Mouse (Mus musculus) E14TG2a.4 (cell line): ENCODE measurements around the gene Itgad.
A peak's percentile ranks its signal among the peaks of the same experiment; 100 is the strongest.

Experiments
- H3K27me3 ChIP-seq: 2 replicates; pipeline ENCODE4 v1.6.1; 2014; ENCODE audit warnings: low read length, control low read depth; ENCODE audit not compliant: insufficient read depth
- H3K36me3 ChIP-seq: 2 replicates; pipeline ENCODE4 v1.6.1; 2014; ENCODE audit warnings: low read length, control low read depth; ENCODE audit not compliant: insufficient read depth
- H3K4me1 ChIP-seq: replicated peaks from 2 replicates; pipeline ENCODE4 v1.6.1; 2014; ENCODE audit warnings: low read depth, low read length, control low read depth
- H3K4me3 ChIP-seq: replicated peaks from 2 replicates; pipeline ENCODE4 v1.5.1; 2014; ENCODE audit warnings: mild to moderate bottlenecking, low read length
- H3K9me3 ChIP-seq: 2 replicates; pipeline ENCODE4 v1.6.1; 2014; ENCODE audit warnings: low read length, control low read depth
- CTCF ChIP-seq: conservative IDR thresholded peaks from 2 replicates; pipeline ENCODE4 v1.5.1; 2014; ENCODE audit warnings: low read length
- NANOG ChIP-seq: IDR thresholded peaks from 2 replicates; pipeline ENCODE4 v1.6.1; 2014; ENCODE audit warnings: borderline replicate concordance, low read length, mixed read lengths
- POU5F1 ChIP-seq: IDR thresholded peaks from 2 replicates; pipeline ENCODE4 v1.6.1; 2014; ENCODE audit warnings: low read length, borderline replicate concordance

The Itgad gene

GRCm38 (mm10) chr7:128252609-128253008 is 98.4 kb downstream of the Itgad start:
- Histone ChIP-seq H3K4me3 (peak overlapping the region; percentile 74), H3K36me3 (no peaks in the 10 kb centered on the region), H3K4me1 (peaks cover 18% of the 10 kb centered on the region), H3K9me3 (no peaks in the 10 kb centered on the region), H3K27me3 (peaks cover 72% of the 10 kb centered on the region)
- TF ChIP-seq CTCF (no peak), NANOG (no peak)

- H3K36me3 ChIP-seq: no peaks in the 10 kb centered on the region
- TF ChIP-seq POU5F1 (no peak), NANOG (no peak)
- H3K4me3 ChIP-seq: no peak overlapping the region
- H3K4me1 ChIP-seq: peaks cover 18% of the 10 kb centered on the region
- H3K9me3 ChIP-seq: no peaks in the 10 kb centered on the region
- H3K27me3 ChIP-seq: peaks cover 75% of the 10 kb centered on the region
These were observed 100.8 kb downstream of the Itgad start for GRCm38 (mm10) chr7:128254978-128255377.

DNA sequence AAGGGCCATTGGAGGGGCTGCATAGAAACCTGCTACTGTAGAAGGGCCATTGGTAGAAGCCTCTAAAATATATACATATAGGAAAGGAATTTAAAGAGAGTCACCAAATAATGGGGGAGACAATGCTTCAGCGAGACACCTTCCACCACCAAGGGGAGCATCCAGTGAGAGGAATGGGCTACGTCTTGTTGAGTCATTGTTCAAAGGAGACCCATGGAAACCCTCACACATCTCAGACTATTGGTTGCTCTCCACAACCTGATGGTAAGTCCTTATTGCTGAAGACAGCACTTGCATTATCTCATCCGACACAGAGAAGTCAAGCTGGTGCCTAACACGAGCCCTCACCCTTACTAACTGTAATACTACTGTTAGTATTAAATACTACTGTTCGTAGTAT is 101.6 kb downstream of the Itgad start:
- Histone ChIP-seq H3K4me3 (no peak overlapping the region), H3K36me3 (no peaks in the 10 kb centered on the region), H3K27me3 (peaks cover 75% of the 10 kb centered on the region), H3K4me1 (peaks cover 18% of the 10 kb centered on the region), H3K9me3 (no peaks in the 10 kb centered on the region)
- no peak for TF ChIP-seq NANOG
- TF ChIP-seq POU5F1: no peak
- TF ChIP-seq CTCF: no peak

- TF ChIP-seq POU5F1 (no peak), NANOG (no peak), CTCF (no peak)
- no peaks in the 10 kb centered on the region for H3K9me3 ChIP-seq
- peaks cover 67% of the 10 kb centered on the region for H3K27me3 ChIP-seq
- H3K4me1 ChIP-seq: peaks cover 15% of the 10 kb centered on the region
- no peak overlapping the region for H3K4me3 ChIP-seq
- no peaks in the 10 kb centered on the region for H3K36me3 ChIP-seq
These were observed 102.7 kb downstream of the Itgad start for GRCm38 (mm10) chr7:128256783-128257334.

GRCm38 (mm10) chr7:128265411-128265810 is 111.2 kb downstream of the Itgad start, which contains the start of gene Slc5a2:
Gene Slc5a2 (plus strand): TSS chr7:128265657.
- Histone ChIP-seq H3K9me3 (no peaks in the 10 kb centered on the region), H3K36me3 (no peaks in the 10 kb centered on the region), H3K4me1 (peaks cover 27% of the 10 kb centered on the region), H3K4me3 (no peak within 1 kb of the TSS), H3K27me3 (peaks cover 55% of the 10 kb centered on the region)
- TF ChIP-seq CTCF: no peak
- no peak for TF ChIP-seq NANOG
- TF ChIP-seq POU5F1: no peak

DNA sequence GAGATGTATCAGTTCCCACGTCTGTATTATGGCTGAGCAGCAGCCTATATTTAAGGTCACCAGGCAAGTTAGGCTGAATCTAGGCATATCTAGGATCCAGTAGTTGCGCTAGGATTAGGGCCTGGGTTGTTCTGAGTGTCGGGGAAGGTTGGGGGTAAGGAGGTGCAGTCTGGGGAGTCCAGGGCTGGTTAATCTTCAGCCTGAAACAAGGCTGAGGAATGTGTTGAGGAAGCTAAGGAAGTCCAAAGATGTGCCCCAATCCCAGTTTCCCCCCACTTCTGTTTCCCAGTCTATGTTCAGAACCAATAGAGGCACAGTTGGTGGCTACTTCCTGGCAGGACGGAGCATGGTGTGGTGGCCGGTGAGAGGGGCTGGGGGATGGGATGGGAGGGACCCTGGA is 111.9 kb downstream of the Itgad start:
- Histone ChIP-seq H3K27me3 (peaks cover 54% of the 10 kb centered on the region), H3K36me3 (no peaks in the 10 kb centered on the region), H3K4me1 (peaks cover 34% of the 10 kb centered on the region), H3K9me3 (no peaks in the 10 kb centered on the region), H3K4me3 (no peak overlapping the region)
- TF ChIP-seq NANOG (no peak), CTCF (no peak), POU5F1 (no peak)

DNA sequence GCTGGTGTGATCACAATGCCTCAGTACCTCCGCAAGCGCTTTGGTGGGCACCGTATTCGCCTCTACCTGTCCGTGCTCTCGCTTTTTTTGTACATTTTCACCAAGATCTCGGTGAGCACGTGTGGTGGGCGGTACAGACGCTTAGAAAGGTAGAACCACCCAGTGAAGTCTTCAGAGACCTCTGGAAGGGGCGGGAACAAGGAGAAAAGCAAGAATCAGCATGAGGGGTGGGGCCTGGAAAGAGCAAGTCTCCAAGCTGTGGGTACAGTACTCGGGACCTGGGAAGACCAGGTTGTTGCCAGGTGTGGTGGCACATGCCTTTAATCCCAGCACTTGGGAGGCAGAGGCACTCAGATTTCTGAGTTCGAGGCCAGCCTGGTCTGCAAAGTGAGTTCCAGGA is 113.2 kb downstream of the Itgad start:
- Histone ChIP-seq H3K36me3 (peaks cover 7% of the 10 kb centered on the region; the same call in 1 of the 2 replicates), H3K27me3 (peaks cover 62% of the 10 kb centered on the region), H3K9me3 (no peaks in the 10 kb centered on the region), H3K4me3 (peak overlapping the region; percentile 41), H3K4me1 (peaks cover 45% of the 10 kb centered on the region)
- TF ChIP-seq POU5F1: no peak
- TF ChIP-seq NANOG: no peak
- TF ChIP-seq CTCF: no peak

DNA sequence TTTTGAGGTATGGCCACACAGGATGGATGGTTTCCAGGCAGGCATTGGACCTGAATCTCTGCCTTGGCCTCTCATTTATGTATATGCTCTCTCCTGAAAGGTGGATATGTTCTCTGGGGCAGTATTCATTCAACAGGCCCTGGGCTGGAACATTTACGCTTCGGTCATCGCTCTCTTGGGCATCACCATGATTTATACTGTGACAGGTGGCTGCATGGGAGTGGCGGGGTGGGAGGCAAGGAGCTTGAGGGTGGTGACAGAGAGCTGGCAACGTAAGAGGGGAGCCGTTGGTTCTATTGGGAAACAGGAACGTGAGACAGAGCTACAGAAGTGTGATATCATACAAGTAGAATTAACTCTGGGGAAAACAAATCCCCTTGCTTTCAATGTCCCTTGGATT is 113.6 kb downstream of the Itgad start:
- Histone ChIP-seq H3K9me3 (no peaks in the 10 kb centered on the region), H3K4me3 (peak overlapping the region; percentile 41; the same call in 1 of the 2 replicates), H3K36me3 (peaks cover 8% of the 10 kb centered on the region), H3K27me3 (peaks cover 59% of the 10 kb centered on the region), H3K4me1 (peaks cover 45% of the 10 kb centered on the region)
- TF ChIP-seq POU5F1: no peak
- no peak for TF ChIP-seq CTCF
- no peak for TF ChIP-seq NANOG

DNA sequence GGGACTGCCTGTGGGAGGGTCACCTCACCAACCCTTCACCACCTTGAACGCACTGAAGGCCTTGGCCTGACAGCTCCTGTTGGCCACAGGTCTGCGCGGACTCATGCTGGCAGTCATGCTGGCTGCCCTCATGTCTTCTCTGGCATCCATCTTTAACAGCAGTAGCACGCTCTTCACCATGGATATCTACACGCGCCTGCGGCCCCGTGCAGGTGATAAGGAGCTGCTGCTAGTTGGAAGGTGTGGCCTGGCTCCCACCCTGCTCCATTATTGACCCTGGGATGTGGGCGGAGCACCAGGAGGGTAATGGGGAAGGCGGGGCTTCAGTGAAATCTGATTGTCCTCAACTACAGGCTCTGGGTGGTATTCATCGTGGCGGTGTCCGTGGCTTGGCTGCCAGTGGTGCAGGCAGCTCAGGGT is 116.3 kb downstream of the Itgad start:
- H3K4me3 ChIP-seq: peak overlapping the region; percentile 56
- no peaks in the 10 kb centered on the region for H3K9me3 ChIP-seq
- peaks cover 31% of the 10 kb centered on the region for H3K36me3 ChIP-seq
- TF ChIP-seq CTCF: no peak
- TF ChIP-seq POU5F1: no peak
- TF ChIP-seq NANOG: no peak
- peaks cover 45% of the 10 kb centered on the region for H3K27me3 ChIP-seq
- H3K4me1 ChIP-seq: peaks cover 52% of the 10 kb centered on the region
